Mouse (Mus musculus) thymus, adult 2 months (tissue): Measurements from ENCODE around the gene Dync1i1.

ENCODE experiments used
- CTCF ChIP-seq: fragments of 200-500 bp; IDR thresholded peaks from 2 replicates; pipeline ENCODE4 v1.5.1; 2012; ENCODE audit warnings: mild to moderate bottlenecking, control low read depth, low read length, moderate library complexity, borderline replicate concordance; ENCODE audit not compliant: control insufficient read depth, poor library complexity, insufficient read depth; ENCODE audit errors: extremely low read depth
- POLR2A ChIP-seq: fragments of 200-500 bp; IDR thresholded peaks from 2 replicates; pipeline ENCODE4 v1.6.1; 2012; ENCODE audit warnings: mild to moderate bottlenecking, low read length, control low read depth, moderate library complexity; ENCODE audit not compliant: control insufficient read depth, poor library complexity, insufficient read depth; ENCODE audit errors: extremely low read depth

DNA sequence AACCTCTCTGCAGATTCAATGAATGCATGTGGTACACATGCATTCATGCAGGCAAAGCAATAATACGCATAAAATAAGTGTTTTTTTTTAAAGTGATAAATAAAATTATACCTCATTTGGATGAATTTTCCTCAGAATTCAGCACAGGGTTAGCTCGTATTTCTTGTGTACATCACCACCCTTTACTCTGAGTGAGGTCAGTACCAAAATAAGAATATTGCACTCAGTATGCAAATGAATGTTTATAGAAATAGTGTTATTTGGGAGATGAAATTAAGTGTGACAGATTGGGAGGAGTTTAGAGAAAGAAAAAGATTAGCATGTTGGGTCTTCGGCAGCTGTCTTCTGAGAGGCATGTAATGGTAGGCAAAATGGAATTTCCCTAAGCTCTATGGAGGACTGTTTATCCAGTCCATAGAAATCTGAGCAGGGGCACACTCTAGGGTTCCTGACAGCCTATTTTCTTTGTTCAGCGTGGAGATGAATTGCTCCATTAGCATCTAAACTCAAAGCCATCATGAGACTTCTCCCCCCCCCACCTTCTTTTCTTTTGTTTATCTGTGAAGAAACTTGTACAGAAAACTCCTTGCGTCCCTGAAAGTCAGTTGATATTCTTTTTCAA lies 31.2 kb downstream of the Dync1i1 start:
- no peak for TF ChIP-seq CTCF
- no peak for TF ChIP-seq POLR2A
